Mouse (Mus musculus) kidney, postnatal 36 days (tissue): ENCODE data around the gene Ecsit.
"Not testable (repeated sequence)": the region's sequence is repeated elsewhere in the genome, so short reads cannot be mapped to it uniquely, and the experiment has no call there.

ENCODE experiments used
- DNase-seq, 2 experiments: peaks; one replicate each; pipeline ENCODE4 v3.0.0; 2021 to 2022; ENCODE audit warnings: mixed read lengths in 2 of 2

Ecsit gene

GRCm38 (mm10) chr9:22089281-22089680 lies 4.0 kb upstream of the Ecsit start:
- DNase-seq = no peak

- DNase-seq = no peak
Measured at GRCm38 (mm10) chr9:22087034-22087618, 1.9 kb upstream of the Ecsit start.

GRCm38 (mm10) chr9:22086012-22086411 lies 774 bp upstream of the Ecsit start:
- no peak for DNase-seq

GRCm38 (mm10) chr9:22084667-22085021 lies 594 bp downstream of the Ecsit start:
- DNase-seq = no peak

- DNase-seq = no peak
Measured at GRCm38 (mm10) chr9:22076223-22076622, 9.0 kb downstream of the Ecsit start.

GRCm38 (mm10) chr9:22075778-22076177 lies 9.5 kb downstream of the Ecsit start:
- DNase-seq = not testable (repeated sequence)

- no peak for DNase-seq
Measured at GRCm38 (mm10) chr9:22072276-22072675, 13.0 kb downstream of the Ecsit start.

GRCm38 (mm10) chr9:22070791-22071573 lies 14.3 kb downstream of the Ecsit start, which contains the start of the genes Gm49318 and Zfp653:
TSS of gene Gm49318 (minus strand) at chr9:22071259.
TSS of gene Zfp653 (minus strand) at chr9:22071376.
- DNase-seq = peak; percentile 98 to 99

- no peak for DNase-seq
Measured at GRCm38 (mm10) chr9:22069881-22070553, 15.2 kb downstream of the Ecsit start.

GRCm38 (mm10) chr9:22067195-22067594 lies 18.0 kb downstream of the Ecsit start:
- DNase-seq = no peak

- peak; percentile 56 to 89 for DNase-seq
Measured at GRCm38 (mm10) chr9:22066433-22066832, 18.8 kb downstream of the Ecsit start.

GRCm38 (mm10) chr9:22065642-22066041 lies 19.6 kb downstream of the Ecsit start:
- no peak for DNase-seq

- no peak for DNase-seq
Measured at GRCm38 (mm10) chr9:22064341-22064740, 20.9 kb downstream of the Ecsit start.

- DNase-seq = no peak
Measured at GRCm38 (mm10) chr9:22061339-22061738, 23.9 kb downstream of the Ecsit start.

GRCm38 (mm10) chr9:22058011-22058424 lies 27.2 kb downstream of the Ecsit start:
- no peak for DNase-seq

- no peak for DNase-seq
Measured at GRCm38 (mm10) chr9:22057031-22057517, 28.2 kb downstream of the Ecsit start.

- DNase-seq = peak; percentile 67 to 75
Measured at GRCm38 (mm10) chr9:22056303-22056910, 28.8 kb downstream of the Ecsit start.

GRCm38 (mm10) chr9:22055713-22056112 lies 29.5 kb downstream of the Ecsit start:
- peak in 1 of 2 experiments; percentile 20 for DNase-seq

GRCm38 (mm10) chr9:22054411-22055076 lies 30.7 kb downstream of the Ecsit start:
- DNase-seq = peak; percentile 81 to 90

- DNase-seq = peak in 1 of 2 experiments; percentile 14
Measured at GRCm38 (mm10) chr9:22053657-22054056, 31.6 kb downstream of the Ecsit start.

- DNase-seq = peak in 1 of 2 experiments; percentile 43
Measured at GRCm38 (mm10) chr9:22051958-22052254, 33.3 kb downstream of the Ecsit start, which contains the start of gene Elavl3. TSS of gene Elavl3 (minus strand) at chr9:22052023.

- no peak for DNase-seq
Measured at GRCm38 (mm10) chr9:22051161-22051957, 33.9 kb downstream of the Ecsit start.
